Mouse (Mus musculus): ENCODE data around the gene Lck. TPM values are rescaled to one million over a fixed set of nuclear protein-coding genes. Genes with fewer than 3 reads are reported as not detected.
A peak's percentile ranks its signal among the peaks of the same experiment; 100 is the strongest.

Gene Lck
- polyA plus RNA-seq, 1 experiment from 2014 or later, result 3.8 TPM

DNA sequence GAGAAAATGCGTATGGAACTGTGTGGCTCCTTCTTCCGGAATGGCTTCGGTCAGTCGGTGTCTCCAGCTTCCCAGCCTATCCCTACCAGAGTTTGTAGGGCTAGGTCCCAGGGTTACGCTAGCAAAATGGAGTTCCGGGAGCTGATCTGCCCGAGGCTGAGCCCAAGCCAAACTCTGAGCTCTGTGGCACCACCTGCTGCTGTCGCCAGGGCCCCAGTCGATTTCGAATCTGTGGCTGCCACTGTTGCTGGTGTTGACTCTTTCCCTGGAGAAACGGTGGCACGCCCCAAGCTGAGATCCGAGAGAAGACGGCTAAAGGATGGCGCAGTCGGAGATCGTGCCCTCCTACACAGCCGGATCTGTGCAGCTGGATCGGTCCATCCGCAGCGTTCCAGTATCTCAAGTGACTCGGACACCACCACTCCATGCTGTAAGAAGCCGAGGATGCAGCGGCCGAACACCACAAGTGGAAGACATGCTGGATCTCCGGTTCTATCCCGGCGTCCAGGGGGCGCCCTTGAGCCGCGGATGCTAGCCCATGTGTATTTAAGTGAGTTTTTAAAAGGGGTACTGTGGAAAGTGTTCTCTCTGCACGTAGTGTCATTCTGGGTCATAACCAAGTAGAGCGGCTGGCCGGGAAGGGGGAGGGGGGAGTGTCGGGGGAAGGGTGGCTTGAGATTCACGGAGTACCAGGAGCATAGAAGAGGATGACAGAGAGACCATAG lies 11.6 kb upstream of the Lck start:
- Histone ChIP-seq H3K9ac (peak overlapping the region; percentile 68), H3K4me3 (replicated peaks) (peak overlapping the region; percentile 64), H3K27me3 (no peaks in the 10 kb centered on the region), H3K9me3 (replicated peaks) (no peaks in the 10 kb centered on the region), H3K36me3 (no peaks in the 10 kb centered on the region; the same call in 1 of the 2 replicates), H3K27ac (peak overlapping the region; percentile 87), H3K4me2 (peak overlapping the region; percentile 84), H3K4me1 (replicated peaks) (peaks cover 52% of the 10 kb centered on the region)
- peak; percentile 70 for DNase-seq
- 2% methylated on average over 36 of the region's 36 CpGs for WGBS (ENCODE audit: insufficient replicate concordance)
- peak; percentile 68 for ATAC-seq (ENCODE audit: low read depth)

GRCm38 (mm10) chr4:129584370-129584769 lies 10.9 kb upstream of the Lck start:
- DNase-seq (no peak), ATAC-seq (ENCODE audit: low read depth) (no peak)
- Histone ChIP-seq H3K27ac (peak overlapping the region; percentile 87; the same call in 1 of the 2 replicates), H3K9me3 (replicated peaks) (no peaks in the 10 kb centered on the region), H3K36me3 (no peaks in the 10 kb centered on the region), H3K27me3 (no peaks in the 10 kb centered on the region), H3K4me3 (replicated peaks) (peak overlapping the region; percentile 64), H3K4me1 (replicated peaks) (peaks cover 45% of the 10 kb centered on the region), H3K4me2 (peak overlapping the region; percentile 84), H3K9ac (peak overlapping the region; percentile 68)
- 50% methylated on average over 1 of the region's 1 CpGs for WGBS (ENCODE audit: insufficient replicate concordance)

- H3K27me3 ChIP-seq, result 0 out of 2 replicates have a peak, but pooled peaks cover 10% of the 10 kb centered on the region
- no peak for DNase-seq
- no peak overlapping the region for H3K4me3 ChIP-seq (replicated peaks)
- no peak for ATAC-seq (ENCODE audit: low read depth)
- no peak overlapping the region for H3K4me2 ChIP-seq
- H3K4me1 ChIP-seq (replicated peaks), result peaks cover 27% of the 10 kb centered on the region
- 72% methylated on average over 1 of the region's 1 CpGs for WGBS (ENCODE audit: insufficient replicate concordance)
- H3K9ac ChIP-seq, result no peak overlapping the region
- H3K36me3 ChIP-seq, result no peaks in the 10 kb centered on the region
- H3K27ac ChIP-seq, result no peak overlapping the region
- no peaks in the 10 kb centered on the region for H3K9me3 ChIP-seq (replicated peaks)
These were observed 8.8 kb upstream of the Lck start for GRCm38 (mm10) chr4:129582251-129582650.

DNA sequence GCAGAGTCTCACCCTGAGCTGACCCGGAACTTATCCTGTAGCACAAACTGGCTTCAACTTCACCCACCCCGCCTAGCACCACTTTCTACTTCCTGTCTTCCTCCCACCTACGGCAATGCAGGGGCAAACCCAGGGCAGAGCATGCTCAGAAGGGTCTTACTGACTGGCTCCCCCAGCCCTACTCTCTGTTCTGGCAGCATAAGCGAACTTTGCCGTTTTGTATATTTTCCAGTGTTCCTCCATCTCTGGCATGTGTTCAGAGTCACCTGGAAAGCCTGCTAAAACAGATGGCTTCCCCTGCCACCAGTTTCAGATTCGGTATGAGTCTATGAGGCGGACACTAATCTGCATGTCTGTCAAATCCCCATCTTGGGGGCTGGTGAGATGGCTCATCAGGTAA lies 6.9 kb upstream of the Lck start:
- H3K9me3 ChIP-seq (replicated peaks), result no peaks in the 10 kb centered on the region
- 54% methylated on average over 6 of the region's 7 CpGs for WGBS (ENCODE audit: insufficient replicate concordance)
- no peak for ATAC-seq (ENCODE audit: low read depth)
- H3K4me2 ChIP-seq, result no peak overlapping the region
- no peak for DNase-seq
- H3K4me1 ChIP-seq (replicated peaks), result peaks cover 19% of the 10 kb centered on the region
- H3K27me3 ChIP-seq, result peaks cover 21% of the 10 kb centered on the region; the same call in 1 of the 2 replicates
- no peaks in the 10 kb centered on the region for H3K36me3 ChIP-seq
- H3K4me3 ChIP-seq (replicated peaks), result no peak overlapping the region
- no peak overlapping the region for H3K9ac ChIP-seq
- H3K27ac ChIP-seq, result no peak overlapping the region

- peak within 1 kb of the TSS; percentile 26; the same call in 1 of the 2 replicates for H3K4me2 ChIP-seq
- H3K27me3 ChIP-seq, result peaks cover 23% of the 10 kb centered on the region; the same call in 1 of the 2 replicates
- H3K27ac ChIP-seq, result no peak within 1 kb of the TSS
- H3K4me1 ChIP-seq (replicated peaks), result peaks cover 9% of the 10 kb centered on the region
- no peak within 1 kb of the TSS for H3K9ac ChIP-seq
- peak within 1 kb of the TSS; percentile 16 for H3K4me3 ChIP-seq (replicated peaks)
- no peaks in the 10 kb centered on the region for H3K9me3 ChIP-seq (replicated peaks)
- DNase-seq (no peak), ATAC-seq (ENCODE audit: low read depth) (no peak)
- H3K36me3 ChIP-seq, result no peaks in the 10 kb centered on the region
- 62% methylated on average over 5 of the region's 5 CpGs for WGBS (ENCODE audit: insufficient replicate concordance)
These were observed 5.0 kb upstream of the Lck start, which contains the start of gene Fam167b for GRCm38 (mm10) chr4:129578466-129578865. Gene Fam167b (minus strand): TSS chr4:129578549.

DNA sequence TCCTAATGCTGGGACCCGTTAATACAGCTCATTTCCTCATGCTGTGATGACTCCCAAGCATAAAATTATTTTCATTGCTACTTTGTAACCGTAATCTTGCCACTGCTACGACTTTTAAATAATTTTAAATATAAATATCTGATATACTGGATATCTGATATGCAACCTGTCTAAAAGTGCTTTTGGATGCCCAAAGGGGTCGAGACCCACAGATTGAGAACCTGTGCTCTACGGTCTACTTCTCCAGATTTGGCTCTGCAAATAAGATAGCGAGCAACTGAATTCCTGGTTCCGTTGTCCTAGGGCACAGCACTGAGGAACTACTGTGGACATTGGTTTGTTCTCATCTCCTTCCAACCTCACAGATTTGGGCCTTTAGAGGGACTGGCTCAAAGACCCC lies 4.2 kb upstream of the Lck start:
- WGBS (ENCODE audit: insufficient replicate concordance), result 67% methylated on average over 7 of the region's 7 CpGs
- Histone ChIP-seq H3K27me3 (peaks cover 30% of the 10 kb centered on the region; the same call in 1 of the 2 replicates), H3K4me1 (replicated peaks) (peaks cover 9% of the 10 kb centered on the region), H3K9me3 (replicated peaks) (no peaks in the 10 kb centered on the region), H3K36me3 (no peaks in the 10 kb centered on the region), H3K4me3 (replicated peaks) (peak overlapping the region; percentile 16), H3K9ac (no peak overlapping the region), H3K4me2 (no peak overlapping the region), H3K27ac (no peak overlapping the region)
- ATAC-seq (ENCODE audit: low read depth) (no peak), DNase-seq (no peak)

- Histone ChIP-seq H3K27ac (no peak overlapping the region; the same call in 1 of the 2 replicates), H3K27me3 (peaks cover 30% of the 10 kb centered on the region; the same call in 1 of the 2 replicates), H3K4me3 (replicated peaks) (no peak overlapping the region), H3K9me3 (replicated peaks) (no peaks in the 10 kb centered on the region), H3K36me3 (no peaks in the 10 kb centered on the region), H3K4me1 (replicated peaks) (peaks cover 9% of the 10 kb centered on the region), H3K4me2 (peak overlapping the region; percentile 26; the same call in 1 of the 2 replicates), H3K9ac (0 out of 2 replicates have a peak overlapping the region, but pooled peaks have one; percentile 37)
- ATAC-seq (ENCODE audit: low read depth) (no peak), DNase-seq (peak; percentile 50)
- 35% methylated on average over 21 of the region's 21 CpGs for WGBS (ENCODE audit: insufficient replicate concordance)
These were observed 3.5 kb upstream of the Lck start for GRCm38 (mm10) chr4:129576863-129577491.

- 27% methylated on average over 7 of the region's 8 CpGs for WGBS (ENCODE audit: insufficient replicate concordance)
- Histone ChIP-seq H3K9me3 (replicated peaks) (no peaks in the 10 kb centered on the region), H3K4me1 (replicated peaks) (peaks cover 9% of the 10 kb centered on the region), H3K4me2 (no peak overlapping the region), H3K4me3 (replicated peaks) (no peak overlapping the region), H3K27me3 (peaks cover 30% of the 10 kb centered on the region; the same call in 1 of the 2 replicates), H3K36me3 (no peaks in the 10 kb centered on the region), H3K9ac (no peak overlapping the region), H3K27ac (no peak overlapping the region)
- DNase-seq (no peak), ATAC-seq (ENCODE audit: low read depth) (no peak)
These were observed 1.9 kb upstream of the Lck start for GRCm38 (mm10) chr4:129575171-129575844.

DNA sequence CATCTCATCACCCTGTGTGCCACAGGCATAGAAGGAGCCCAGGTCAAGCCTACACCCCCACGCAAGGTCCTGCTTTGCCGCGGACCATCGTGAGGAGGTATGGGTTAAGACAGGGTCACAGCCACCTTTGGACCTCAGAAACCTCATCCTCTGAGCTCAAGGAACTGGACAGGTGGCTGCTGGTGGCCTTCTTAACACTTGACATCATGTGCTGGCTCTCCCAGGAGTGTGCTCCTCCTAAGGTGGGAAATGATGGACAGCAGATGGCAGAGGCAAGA lies 409 bp downstream of the Lck start:
- DNase-seq, result no peak
- Histone ChIP-seq H3K4me1 (replicated peaks) (peaks cover 9% of the 10 kb centered on the region), H3K27me3 (peaks cover 23% of the 10 kb centered on the region; the same call in 1 of the 2 replicates), H3K9ac (no peak overlapping the region), H3K4me2 (no peak overlapping the region), H3K27ac (peak overlapping the region; percentile 23; the same call in 1 of the 2 replicates), H3K9me3 (replicated peaks) (no peaks in the 10 kb centered on the region), H3K4me3 (replicated peaks) (no peak overlapping the region), H3K36me3 (no peaks in the 10 kb centered on the region)
- 96% methylated on average over 4 of the region's 4 CpGs for WGBS (ENCODE audit: insufficient replicate concordance)
- ATAC-seq (ENCODE audit: low read depth), result no peak

GRCm38 (mm10) chr4:129572236-129573092 lies 977 bp downstream of the Lck start:
- no peak for DNase-seq
- Histone ChIP-seq H3K9ac (no peak overlapping the region), H3K27ac (no peak overlapping the region), H3K36me3 (no peaks in the 10 kb centered on the region), H3K4me3 (replicated peaks) (no peak overlapping the region), H3K9me3 (replicated peaks) (no peaks in the 10 kb centered on the region), H3K4me2 (no peak overlapping the region), H3K27me3 (peaks cover 20% of the 10 kb centered on the region; the same call in 1 of the 2 replicates), H3K4me1 (replicated peaks) (peaks cover 9% of the 10 kb centered on the region)
- 64% methylated on average over 13 of the region's 13 CpGs for WGBS (ENCODE audit: insufficient replicate concordance)
- ATAC-seq (ENCODE audit: low read depth), result 0 out of 2 replicates have a peak, but pooled peaks have one; percentile 31

Data from liver, embryonic 13.5 days (tissue).